Mouse (Mus musculus): ENCODE results near the gene Dnmt1. TPM values are rescaled to one million over a fixed set of nuclear protein-coding genes. Genes with fewer than 3 reads are reported as not detected.

The Dnmt1 gene
- total RNA-seq, 2 experiments from 2014 or later, result 13.0 to 13.6 TPM

- intact Hi-C loops (cut with DNase I), result no loop called here
Observed at GRCm38 (mm10) chr9:20889185-20890141, 70.2 kb downstream of the Dnmt1 start.

DNA sequence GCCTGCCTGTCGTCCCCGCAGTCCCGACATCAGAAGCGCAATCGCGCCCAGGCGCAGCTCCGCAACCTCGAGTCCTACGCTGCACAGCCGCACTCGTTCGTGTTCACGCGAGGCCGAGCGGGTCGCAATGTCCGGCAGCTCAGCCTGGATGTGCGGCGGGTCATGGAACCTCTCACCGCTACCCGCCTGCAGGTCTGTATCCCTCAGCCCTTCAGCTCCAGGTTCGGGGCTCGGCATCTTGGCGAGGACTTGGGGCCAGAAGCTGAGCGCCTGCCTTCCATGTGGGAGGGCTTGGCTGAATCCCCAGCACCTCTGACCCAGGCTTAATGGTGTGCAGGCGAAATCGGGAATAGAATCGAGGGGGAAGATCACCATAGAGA, 71.3 kb downstream of the Dnmt1 start:
- intact Hi-C loops (cut with DNase I), result no loop called here
- no peak for DNase-seq

More at GRCm38 (mm10) chr9:20889185-20890141, 70.2 kb downstream of the Dnmt1 start:
- no peak for DNase-seq

DNA sequence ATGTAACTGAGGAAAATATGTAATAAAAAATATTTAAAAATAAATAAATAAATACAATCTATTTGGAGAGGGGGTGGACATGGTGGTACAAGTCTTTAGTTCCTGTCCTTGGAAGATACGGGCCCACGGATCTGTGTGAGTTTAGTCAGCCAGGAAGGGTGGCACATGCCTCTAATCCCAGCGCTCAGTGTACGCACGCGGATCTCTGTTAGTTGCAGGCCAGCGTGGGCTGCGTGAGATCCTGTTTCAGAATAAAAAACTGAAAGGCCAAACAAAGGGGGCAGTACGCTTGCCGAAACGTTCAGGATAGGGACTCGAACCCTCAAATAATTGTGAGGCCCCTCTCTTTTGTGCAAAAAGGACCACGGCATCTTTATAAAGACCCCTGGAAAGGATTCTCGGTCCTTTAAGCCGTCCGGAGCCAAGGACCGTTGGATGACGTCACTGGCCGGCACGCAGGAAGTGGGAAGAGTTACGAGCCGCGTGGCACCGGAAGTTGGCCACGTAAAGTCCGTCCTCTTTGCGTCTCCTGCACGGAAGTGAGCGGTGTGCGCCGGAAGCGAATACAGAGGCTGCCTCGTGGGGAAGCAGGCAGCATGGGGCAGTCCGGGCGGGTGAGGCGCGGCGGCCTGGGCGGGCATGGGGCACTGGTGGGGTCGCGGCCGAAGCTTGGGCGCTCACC, 71.8 kb downstream of the Dnmt1 start, which contains the start of gene Ppan:
TSS of gene Ppan (plus strand) at position 472 of the 682 bp plus-strand sequence.
- DNase-seq, result peak; percentile 93
- intact Hi-C loops (cut with DNase I), result no loop called here

- DNase-seq, result no peak
- intact Hi-C loops (cut with DNase I), result no loop called here
Observed at GRCm38 (mm10) chr9:20887191-20887590, 72.5 kb downstream of the Dnmt1 start.

- intact Hi-C loops (cut with DNase I), result loop anchor here (1.0 kb wide), 1 partner anchor 8 kb away; no protein-coding TSS in a partner anchor
- DNase-seq, result no peak
Observed at GRCm38 (mm10) chr9:20886563-20886962, 73.1 kb downstream of the Dnmt1 start.

GRCm38 (mm10) chr9:20879097-20879792, 80.4 kb downstream of the Dnmt1 start, which contains the start of gene Angptl6:
TSS of gene Angptl6 (minus strand) at chr9:20879727.
- no peak for DNase-seq
- intact Hi-C loops (cut with DNase I), result no loop called here

GRCm38 (mm10) chr9:20878710-20879065, 81.0 kb downstream of the Dnmt1 start:
- intact Hi-C loops (cut with DNase I), result loop anchor here (1.0 kb wide), 1 partner anchor 8 kb away; no protein-coding TSS in a partner anchor
- DNase-seq, result no peak

GRCm38 (mm10) chr9:20878041-20878709, 81.5 kb downstream of the Dnmt1 start:
- DNase-seq, result peak; percentile 99 to 100
- intact Hi-C loops (cut with DNase I), result loop anchor here (1.0 kb wide), 1 partner anchor 8 kb away; no protein-coding TSS in a partner anchor

GRCm38 (mm10) chr9:20877118-20878040, 82.3 kb downstream of the Dnmt1 start:
- intact Hi-C loops (cut with DNase I), result loop anchor here (1.0 kb wide), 1 partner anchor 9 kb away; no protein-coding TSS in a partner anchor
- DNase-seq, result no peak

- intact Hi-C loops (cut with DNase I), result no loop called here
- DNase-seq, result no peak
Observed at GRCm38 (mm10) chr9:20876318-20877117, 83.2 kb downstream of the Dnmt1 start.

DNA sequence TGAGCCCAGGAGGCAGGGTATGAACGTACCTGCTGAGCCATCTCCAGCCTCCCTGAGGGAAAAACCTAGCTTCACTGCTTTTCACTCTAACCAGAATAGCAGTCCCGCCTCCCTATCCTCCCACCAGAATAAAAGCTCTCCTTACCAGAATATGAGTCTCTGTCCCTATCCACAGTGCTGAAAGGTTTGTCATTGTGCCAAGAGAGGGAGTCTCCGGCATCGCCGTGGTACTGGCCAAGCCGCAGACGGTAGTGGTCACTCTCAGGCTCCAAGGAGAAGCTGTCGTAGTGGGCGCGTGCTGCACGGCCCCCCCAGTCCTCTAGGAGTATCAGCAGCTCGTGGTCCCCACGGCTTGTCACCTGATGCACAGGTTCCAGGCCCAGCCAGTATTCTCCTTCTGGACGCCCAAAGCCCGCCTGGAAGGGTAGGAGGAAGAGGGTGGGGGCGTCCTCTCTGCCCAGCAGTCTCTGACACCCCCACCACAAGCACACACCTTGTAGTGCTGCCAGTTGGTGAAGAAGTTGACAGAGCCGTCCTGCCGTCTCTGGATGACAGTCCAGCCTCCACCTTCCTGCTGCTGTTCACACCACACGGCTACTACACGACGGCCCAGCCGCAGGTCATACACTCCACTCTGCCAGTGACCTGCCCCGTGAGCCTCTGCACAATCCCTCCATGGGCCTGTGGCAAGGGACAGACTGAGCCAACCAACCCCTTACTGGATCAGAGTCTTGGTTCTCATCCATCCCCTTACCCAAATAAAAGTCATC, 84.5 kb downstream of the Dnmt1 start:
- intact Hi-C loops (cut with DNase I), result no loop called here
- no peak for DNase-seq

DNA sequence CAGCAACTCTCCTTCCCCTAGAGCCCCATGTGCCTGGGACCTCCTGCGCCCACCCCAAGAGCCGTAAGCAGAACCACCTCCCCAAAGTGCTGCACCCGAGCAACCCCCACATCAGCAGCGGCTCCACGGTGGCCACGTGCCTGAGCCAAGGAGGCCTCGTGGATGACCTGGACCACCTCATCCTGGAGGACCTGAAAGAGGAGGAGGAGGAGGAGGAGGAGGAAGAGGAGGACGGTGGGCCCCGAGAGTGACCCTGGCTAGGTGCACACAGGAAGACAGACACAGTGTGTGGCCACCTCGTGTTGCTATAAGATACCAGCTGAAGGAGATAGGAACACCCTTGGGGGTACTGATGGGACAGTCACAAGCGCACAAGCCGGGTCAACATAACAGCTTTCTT, 86.2 kb downstream of the Dnmt1 start:
- DNase-seq, result no peak
- intact Hi-C loops (cut with DNase I), result no loop called here

DNA sequence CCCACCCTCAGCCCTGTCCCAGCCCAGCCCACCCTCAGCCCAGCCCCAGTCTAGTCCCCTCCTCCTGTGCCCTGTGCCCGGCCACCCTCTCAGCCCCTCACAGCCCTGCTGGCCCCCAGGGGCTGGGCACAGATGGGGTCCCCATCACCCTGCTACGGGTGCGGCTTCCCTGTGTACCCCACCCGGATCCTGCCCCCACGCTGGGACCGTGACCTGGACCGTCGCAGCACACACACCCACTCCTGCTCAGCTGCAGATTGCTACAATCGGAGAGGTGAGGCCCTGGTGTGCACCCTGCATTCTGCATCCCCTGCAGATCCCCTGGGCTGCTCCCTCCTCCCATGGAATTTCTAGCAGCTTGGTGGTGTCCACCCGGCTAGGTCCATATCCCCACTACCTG, 86.7 kb downstream of the Dnmt1 start:
- intact Hi-C loops (cut with DNase I), result no loop called here
- DNase-seq, result no peak

DNA sequence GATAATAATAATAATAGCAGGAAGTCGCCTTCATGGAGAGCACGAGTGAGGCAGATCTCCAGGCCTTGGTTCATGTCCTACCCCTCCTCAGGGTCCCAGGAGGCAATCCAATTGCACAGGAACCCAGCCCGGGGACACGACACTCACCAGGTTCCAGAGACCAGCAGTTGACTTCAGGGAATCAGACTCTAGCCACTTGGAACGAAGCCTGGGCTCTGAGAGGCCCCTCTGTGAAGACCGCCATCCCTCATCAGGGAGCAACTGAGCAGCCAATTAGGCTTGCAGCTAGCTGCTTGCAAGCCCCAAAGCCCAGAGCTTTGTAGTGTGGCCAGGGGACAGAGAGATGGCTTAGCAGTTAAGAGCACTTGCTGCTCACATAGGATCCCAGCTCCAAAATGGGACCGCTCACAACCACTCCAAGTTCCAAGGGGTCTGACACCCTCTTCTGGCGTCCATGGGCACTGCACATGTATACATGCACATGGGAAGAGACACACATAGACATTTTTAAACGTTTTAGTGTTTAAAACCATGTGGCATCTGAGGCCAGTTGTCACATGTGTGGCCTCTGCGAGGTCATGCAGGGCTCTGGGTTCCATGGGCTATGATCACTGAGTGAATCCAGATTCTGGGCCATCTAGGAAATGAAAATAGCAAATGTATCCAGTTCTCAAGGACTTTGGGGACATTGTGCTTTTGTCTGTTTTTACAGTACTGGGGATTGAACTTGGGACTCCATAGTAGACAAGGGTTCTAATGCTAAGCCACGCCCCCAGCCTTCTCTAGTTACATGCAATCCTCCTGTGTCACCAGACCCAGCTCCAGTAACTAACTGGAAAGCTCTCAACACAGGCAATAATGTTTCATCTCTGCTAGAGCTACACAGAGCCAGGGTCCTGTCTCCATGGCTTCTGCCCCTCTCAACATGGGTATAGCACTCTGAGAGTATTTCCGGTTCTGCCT, 89.2 kb downstream of the Dnmt1 start:
- DNase-seq, result no peak
- intact Hi-C loops (cut with DNase I), result no loop called here

DNA sequence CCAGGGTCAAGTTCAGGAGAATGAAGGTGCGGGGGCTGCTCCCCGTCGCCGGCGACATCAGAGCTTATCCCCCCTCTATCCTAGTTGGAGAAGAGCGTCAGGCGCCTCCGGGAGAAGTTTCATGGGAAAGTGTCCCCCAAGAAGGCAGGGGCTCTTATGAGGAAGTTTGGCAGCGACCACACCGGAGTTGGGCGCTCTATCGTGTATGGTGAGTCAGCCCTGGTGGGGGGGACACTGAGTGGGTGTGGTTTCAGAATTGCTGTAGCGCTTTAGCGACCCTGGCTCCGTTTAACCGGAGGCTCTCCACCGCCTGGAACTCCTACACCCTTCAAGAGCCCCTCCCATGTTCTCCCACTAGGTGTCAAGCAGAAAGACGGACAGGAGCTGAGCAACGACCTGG, 90.4 kb downstream of the Dnmt1 start:
- DNase-seq, result peak in 1 of 2 experiments; percentile 22

GRCm38 (mm10) chr9:20868448-20869001, 91.2 kb downstream of the Dnmt1 start, which contains the start of gene A230050P20Rik:
TSS of gene A230050P20Rik (plus strand) at chr9:20868642.
- peak; percentile 57 to 58 for DNase-seq
- intact Hi-C loops (cut with DNase I), result no loop called here

More for the DNA sequence above, 90.4 kb downstream of the Dnmt1 start:
- intact Hi-C loops (cut with DNase I), result no loop called here

Data from heart, postnatal 36 days (tissue).